Mouse (Mus musculus) stomach, embryonic 14.5 days (tissue): ENCODE data around the gene Dhx40. TPM values are rescaled to one million over a fixed set of nuclear protein-coding genes. Genes with fewer than 3 reads are reported as not detected.
"Not testable (repeated sequence)": the region's sequence is repeated elsewhere in the genome, so short reads cannot be mapped to it uniquely, and the experiment has no call there.

Source experiments
- ATAC-seq: fragments of 200-750 bp; cut with Nextera tagmentation; 2 replicates; pipeline ENCODE4 v1.8.0; 2017; ENCODE audit warnings: low read depth, moderate TSS enrichment; ENCODE audit not compliant: insufficient number of reproducible peaks, insufficient read depth, low FRiP score
- H3K27ac ChIP-seq: fragments of 300-500 bp; sonication (generic); 2 replicates; pipeline ENCODE4 v1.5.1; 2014; ENCODE audit warnings: mild to moderate bottlenecking, low read length, moderate library complexity, mixed read lengths
- H3K27me3 ChIP-seq: fragments of 300-500 bp; sonication (generic); 2 replicates; pipeline ENCODE4 v1.6.1; 2014; ENCODE audit warnings: low read length, control low read depth, mixed read lengths; ENCODE audit not compliant: control insufficient read depth, insufficient read depth
- H3K36me3 ChIP-seq: fragments of 300-500 bp; sonication (generic); 2 replicates; pipeline ENCODE4 v1.6.1; 2014; ENCODE audit warnings: mild to moderate bottlenecking, control low read depth, low read length, moderate library complexity, mixed read lengths; ENCODE audit not compliant: control insufficient read depth, insufficient read depth
- H3K4me1 ChIP-seq: fragments of 300-500 bp; sonication (generic); 2 replicates; pipeline ENCODE4 v1.6.1; 2014; ENCODE audit warnings: low read length, control low read depth, mixed read lengths; ENCODE audit not compliant: control insufficient read depth, insufficient read depth
- H3K4me2 ChIP-seq: fragments of 300-500 bp; sonication (generic); replicated peaks from 2 replicates; pipeline ENCODE4 v1.6.1; 2014; ENCODE audit warnings: low read depth, low read length, control low read depth
- H3K4me3 ChIP-seq: fragments of 300-500 bp; sonication (generic); 2 replicates; pipeline ENCODE4 v1.5.1; 2014; ENCODE audit warnings: low read depth, low read length, control low read depth
- H3K9ac ChIP-seq: fragments of 300-500 bp; sonication (generic); replicated peaks from 2 replicates; pipeline ENCODE4 v1.6.1; 2014; ENCODE audit warnings: low read depth, mild to moderate bottlenecking, control low read depth, low read length, moderate library complexity, mixed read lengths
- H3K9me3 ChIP-seq: fragments of 300-500 bp; sonication (generic); 2 replicates; pipeline ENCODE4 v1.6.1; 2016; ENCODE audit warnings: low read depth, low read length, control low read depth; ENCODE audit not compliant: control insufficient read depth
- WGBS: fragments of 180-500 bp; shearing (Covaris S2); extraction: QIAGEN DNeasy Blood & Tissue Kit; methylation state at CpG from one replicate; pipeline ENCODE4 v1.1.7; 2014; 5-methylcytosine and 5-hydroxymethylcytosine counted together
- polyA plus RNA-seq: library from polyadenylated mRNA; unstranded; fragments of >200 nt; fragmentation: Nextera tagmentation; extraction: Ambion mirVana; gene quantifications from 2 replicates; pipeline ENCODE4 v1.2.1, GENCODE M21; 2014

The Dhx40 gene
- polyA plus RNA-seq, 1 experiment from 2014 or later = 22.6 TPM

- ATAC-seq, H3K9ac ChIP-seq: not testable (repeated sequence)
- WGBS = 93% methylated on average over 11 of the region's 11 CpGs
These were observed 44.4 kb downstream of the Dhx40 start for GRCm38 (mm10) chr11:86763127-86763526.

GRCm38 (mm10) chr11:86760357-86760756 is 47.2 kb downstream of the Dhx40 start:
- H3K9ac ChIP-seq = no peak overlapping the region
- no peak overlapping the region for H3K27ac ChIP-seq
- H3K4me3 ChIP-seq = no peak overlapping the region
- H3K9me3 ChIP-seq = no peaks in the 10 kb centered on the region
- no peaks in the 10 kb centered on the region for H3K27me3 ChIP-seq
- H3K4me1 ChIP-seq = 0 out of 2 replicates have a peak, but pooled peaks cover 3% of the 10 kb centered on the region
- no peaks in the 10 kb centered on the region for H3K36me3 ChIP-seq
- no peak overlapping the region for H3K4me2 ChIP-seq
- no peak for ATAC-seq

More at GRCm38 (mm10) chr11:86763127-86763526, 44.4 kb downstream of the Dhx40 start:
- H3K4me1 ChIP-seq, H3K27ac ChIP-seq, H3K4me3 ChIP-seq, H3K36me3 ChIP-seq, H3K4me2 ChIP-seq, H3K9me3 ChIP-seq, H3K27me3 ChIP-seq: not testable (repeated sequence)

GRCm38 (mm10) chr11:86759886-86760285 is 47.7 kb downstream of the Dhx40 start:
- WGBS = 87% methylated on average over 2 of the region's 2 CpGs
- ATAC-seq = no peak
- H3K4me2 ChIP-seq = no peak overlapping the region

GRCm38 (mm10) chr11:86759226-86759625 is 48.3 kb downstream of the Dhx40 start:
- no peak overlapping the region for H3K4me3 ChIP-seq
- H3K9ac ChIP-seq = no peak overlapping the region
- no peaks in the 10 kb centered on the region for H3K9me3 ChIP-seq
- 0 out of 2 replicates have a peak, but pooled peaks cover 6% of the 10 kb centered on the region for H3K4me1 ChIP-seq
- no peaks in the 10 kb centered on the region for H3K27me3 ChIP-seq
- ATAC-seq = no peak
- H3K27ac ChIP-seq = no peak overlapping the region
- no peak overlapping the region for H3K4me2 ChIP-seq
- 87% methylated on average over 1 of the region's 1 CpGs for WGBS
- no peaks in the 10 kb centered on the region for H3K36me3 ChIP-seq

More at GRCm38 (mm10) chr11:86759886-86760285, 47.7 kb downstream of the Dhx40 start:
- Histone ChIP-seq H3K36me3 (no peaks in the 10 kb centered on the region), H3K4me3 (no peak overlapping the region), H3K4me1 (0 out of 2 replicates have a peak, but pooled peaks cover 4% of the 10 kb centered on the region), H3K9me3 (no peaks in the 10 kb centered on the region), H3K27me3 (no peaks in the 10 kb centered on the region), H3K27ac (no peak overlapping the region), H3K9ac (no peak overlapping the region)

GRCm38 (mm10) chr11:86758559-86758958 is 49.0 kb downstream of the Dhx40 start:
- Histone ChIP-seq H3K27me3 (no peaks in the 10 kb centered on the region), H3K4me3 (peak overlapping the region; percentile 90), H3K36me3 (no peaks in the 10 kb centered on the region), H3K4me2 (peak overlapping the region; percentile 74), H3K4me1 (0 out of 2 replicates have a peak, but pooled peaks cover 11% of the 10 kb centered on the region), H3K27ac (peak overlapping the region; percentile 97), H3K9ac (peak overlapping the region; percentile 66), H3K9me3 (no peaks in the 10 kb centered on the region)
- ATAC-seq = no peak
- 32% methylated on average over 6 of the region's 6 CpGs for WGBS

GRCm38 (mm10) chr11:86757480-86758371 is 49.8 kb downstream of the Dhx40 start, which contains the start of gene Cltc:
Gene Cltc (minus strand): TSS chr11:86757565.
- Histone ChIP-seq H3K36me3 (no peaks in the 10 kb centered on the region), H3K4me1 (0 out of 2 replicates have a peak, but pooled peaks cover 13% of the 10 kb centered on the region), H3K9me3 (no peaks in the 10 kb centered on the region), H3K9ac (peak within 1 kb of the TSS; percentile 90), H3K27ac (peak within 1 kb of the TSS; percentile 97), H3K4me2 (peak within 1 kb of the TSS; percentile 97), H3K27me3 (no peaks in the 10 kb centered on the region), H3K4me3 (peak within 1 kb of the TSS; percentile 90)
- ATAC-seq = peak; percentile 93
- WGBS = under 1% methylated on average over 73 of the region's 73 CpGs

- no peaks in the 10 kb centered on the region for H3K27me3 ChIP-seq
- no peaks in the 10 kb centered on the region for H3K9me3 ChIP-seq
- H3K9ac ChIP-seq = peak overlapping the region; percentile 90
- H3K4me3 ChIP-seq = peak overlapping the region; percentile 90
- H3K36me3 ChIP-seq = no peaks in the 10 kb centered on the region
- 1% methylated on average over 18 of the region's 18 CpGs for WGBS
- 0 out of 2 replicates have a peak, but pooled peaks cover 13% of the 10 kb centered on the region for H3K4me1 ChIP-seq
- peak overlapping the region; percentile 97 for H3K27ac ChIP-seq
- H3K4me2 ChIP-seq = peak overlapping the region; percentile 97; the same call in 1 of the 2 replicates
- no peak; the same call in 1 of the 2 replicates for ATAC-seq
These were observed 50.4 kb downstream of the Dhx40 start for GRCm38 (mm10) chr11:86757142-86757479.

- peak overlapping the region; percentile 97 for H3K27ac ChIP-seq
- peak overlapping the region; percentile 97 for H3K4me2 ChIP-seq
- H3K9me3 ChIP-seq = no peaks in the 10 kb centered on the region
- peak; percentile 11; the same call in 1 of the 2 replicates for ATAC-seq
- H3K27me3 ChIP-seq = no peaks in the 10 kb centered on the region
- peak overlapping the region; percentile 90 for H3K9ac ChIP-seq
- H3K4me3 ChIP-seq = peak overlapping the region; percentile 90
- H3K36me3 ChIP-seq = no peaks in the 10 kb centered on the region
- 2% methylated on average over 31 of the region's 31 CpGs for WGBS
- 0 out of 2 replicates have a peak, but pooled peaks cover 13% of the 10 kb centered on the region for H3K4me1 ChIP-seq
These were observed 51.1 kb downstream of the Dhx40 start for GRCm38 (mm10) chr11:86756156-86757141.
